Mouse (Mus musculus): Measurements from ENCODE around the gene Cish. TPM values are rescaled to one million over a fixed set of nuclear protein-coding genes. Genes with fewer than 3 reads are reported as not detected.

The Cish gene
- polyA plus RNA-seq, 1 experiment from 2014 or later, result 9.5 TPM

DNA sequence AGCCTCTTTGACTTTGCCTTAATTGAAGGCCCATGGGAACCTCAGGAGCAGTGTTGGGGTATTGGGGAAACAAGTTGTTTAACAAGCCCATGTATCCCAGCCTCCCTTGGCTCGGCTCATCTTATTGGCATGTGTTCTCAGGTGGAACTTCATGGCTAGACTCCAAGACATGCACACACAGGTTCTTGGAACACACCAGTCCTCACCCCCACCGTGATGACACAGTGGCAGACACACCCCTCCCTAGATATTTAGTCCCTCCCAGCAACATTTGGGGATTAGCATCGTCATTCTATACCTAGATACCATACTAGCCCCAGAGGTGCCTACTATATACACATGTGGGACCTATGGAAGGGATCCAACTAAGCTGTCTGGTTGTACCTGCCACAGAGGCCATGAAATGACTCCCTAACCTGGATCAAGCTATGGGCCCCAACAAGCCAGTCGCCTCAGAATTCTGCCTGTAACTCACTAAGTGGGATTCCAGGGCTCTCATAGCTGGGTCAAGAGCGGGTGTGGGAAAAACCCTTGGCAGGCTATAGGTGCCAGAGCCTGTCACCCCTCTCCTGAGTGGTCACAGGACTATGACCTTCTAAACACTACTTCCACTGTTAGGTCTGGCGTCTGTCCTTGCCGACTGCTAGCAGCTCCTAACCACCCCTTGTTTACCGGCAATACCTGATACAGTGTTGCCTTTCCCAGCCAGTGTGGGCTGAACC lies 2.4 kb downstream of the Cish start:
- H3K27ac ChIP-seq (ENCODE audit: low read length), result 0 out of 2 replicates have a peak overlapping the region, but pooled peaks have one; percentile 28
- no peaks in the 10 kb centered on the region for H3K9me3 ChIP-seq (ENCODE audit: control insufficient read depth, low read depth, low read length)
- H3K36me3 ChIP-seq (ENCODE audit: control insufficient read depth, insufficient read depth, low read length), result peaks cover 13% of the 10 kb centered on the region
- peak overlapping the region; percentile 73 for H3K4me2 ChIP-seq (replicated peaks; ENCODE audit: low read depth, low read length)
- ATAC-seq (ENCODE audit: insufficient number of reproducible peaks, insufficient read depth, low FRiP score, low read depth), result no peak
- no peaks in the 10 kb centered on the region for H3K27me3 ChIP-seq (ENCODE audit: control insufficient read depth, insufficient read depth, low read length)
- WGBS, result 70% methylated on average over 8 of the region's 8 CpGs
- H3K4me1 ChIP-seq (ENCODE audit: control insufficient read depth, insufficient read depth, low read length), result peaks cover 18% of the 10 kb centered on the region; the same call in 1 of the 2 replicates
- H3K9ac ChIP-seq (replicated peaks; ENCODE audit: low read depth, low read length), result no peak overlapping the region
- H3K4me3 ChIP-seq (ENCODE audit: low read depth, low read length), result peak overlapping the region; percentile 63; the same call in 1 of the 2 replicates

DNA sequence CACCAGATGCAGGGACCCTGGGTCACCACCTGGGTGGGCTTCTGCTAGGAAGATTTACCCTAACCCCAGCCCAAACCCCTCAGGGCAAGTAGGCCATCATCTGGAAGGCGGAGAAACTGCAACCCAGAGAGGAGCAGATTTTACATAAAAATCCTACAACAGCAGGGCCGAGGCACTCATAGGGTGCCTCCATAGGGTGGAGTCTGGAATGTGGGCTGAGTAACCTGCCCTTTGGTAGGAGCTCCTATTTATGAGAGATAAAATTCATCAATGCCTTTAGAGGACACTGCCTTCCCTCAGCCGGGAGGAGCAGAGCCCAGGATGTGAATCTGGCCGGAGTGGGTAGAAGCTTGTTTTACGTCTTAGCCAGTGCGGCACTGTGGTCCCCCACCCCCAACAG lies 3.0 kb downstream of the Cish start:
- H3K4me2 ChIP-seq (replicated peaks; ENCODE audit: low read depth, low read length), result peak overlapping the region; percentile 73
- WGBS, result 76% methylated on average over 6 of the region's 6 CpGs
- H3K9me3 ChIP-seq (ENCODE audit: control insufficient read depth, low read depth, low read length), result no peaks in the 10 kb centered on the region
- no peak overlapping the region; the same call in 1 of the 2 replicates for H3K9ac ChIP-seq (replicated peaks; ENCODE audit: low read depth, low read length)
- H3K27ac ChIP-seq (ENCODE audit: low read length), result peak overlapping the region; percentile 39; the same call in 1 of the 2 replicates
- H3K27me3 ChIP-seq (ENCODE audit: control insufficient read depth, insufficient read depth, low read length), result no peaks in the 10 kb centered on the region
- peaks cover 18% of the 10 kb centered on the region; the same call in 1 of the 2 replicates for H3K4me1 ChIP-seq (ENCODE audit: control insufficient read depth, insufficient read depth, low read length)
- ATAC-seq (ENCODE audit: insufficient number of reproducible peaks, insufficient read depth, low FRiP score, low read depth), result no peak
- peaks cover 13% of the 10 kb centered on the region for H3K36me3 ChIP-seq (ENCODE audit: control insufficient read depth, insufficient read depth, low read length)
- H3K4me3 ChIP-seq (ENCODE audit: low read depth, low read length), result no peak overlapping the region

DNA sequence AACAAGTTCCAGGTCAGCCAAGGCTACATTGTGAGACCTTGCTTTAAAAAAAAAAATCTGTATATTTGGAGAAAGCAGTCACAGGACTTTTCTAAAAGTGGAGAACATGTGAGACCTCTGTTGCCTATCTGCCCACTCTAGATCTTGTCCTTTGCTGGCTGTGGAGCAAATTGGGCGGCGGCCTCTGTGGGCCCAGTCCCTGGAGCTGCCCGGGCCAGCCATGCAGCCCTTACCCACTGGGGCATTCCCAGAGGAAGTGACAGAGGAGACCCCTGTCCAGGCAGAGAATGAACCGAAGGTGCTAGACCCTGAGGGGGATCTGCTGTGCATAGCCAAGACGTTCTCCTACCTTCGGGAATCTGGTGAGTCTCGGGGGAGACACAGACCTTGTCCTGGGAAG lies 4.0 kb downstream of the Cish start:
- H3K4me2 ChIP-seq (replicated peaks; ENCODE audit: low read depth, low read length), result no peak overlapping the region
- H3K9ac ChIP-seq (replicated peaks; ENCODE audit: low read depth, low read length), result no peak overlapping the region
- 86% methylated on average over 7 of the region's 7 CpGs for WGBS

GRCm38 (mm10) chr9:107300224-107300973 lies 4.6 kb downstream of the Cish start:
- ATAC-seq (ENCODE audit: insufficient number of reproducible peaks, insufficient read depth, low FRiP score, low read depth), result no peak
- WGBS, result 93% methylated on average over 30 of the region's 30 CpGs

More for the DNA sequence above, 4.0 kb downstream of the Cish start:
- no peaks in the 10 kb centered on the region for H3K27me3 ChIP-seq (ENCODE audit: control insufficient read depth, insufficient read depth, low read length)
- H3K36me3 ChIP-seq (ENCODE audit: control insufficient read depth, insufficient read depth, low read length), result peaks cover 13% of the 10 kb centered on the region
- H3K27ac ChIP-seq (ENCODE audit: low read length), result no peak overlapping the region
- H3K4me1 ChIP-seq (ENCODE audit: control insufficient read depth, insufficient read depth, low read length), result peaks cover 18% of the 10 kb centered on the region; the same call in 1 of the 2 replicates
- no peaks in the 10 kb centered on the region for H3K9me3 ChIP-seq (ENCODE audit: control insufficient read depth, low read depth, low read length)
- ATAC-seq (ENCODE audit: insufficient number of reproducible peaks, insufficient read depth, low FRiP score, low read depth), result no peak
- H3K4me3 ChIP-seq (ENCODE audit: low read depth, low read length), result no peak overlapping the region

GRCm38 (mm10) chr9:107301554-107302331 lies 5.9 kb downstream of the Cish start:
- no peaks in the 10 kb centered on the region for H3K9me3 ChIP-seq (ENCODE audit: control insufficient read depth, low read depth, low read length)
- peaks cover 20% of the 10 kb centered on the region; the same call in 1 of the 2 replicates for H3K4me1 ChIP-seq (ENCODE audit: control insufficient read depth, insufficient read depth, low read length)
- ATAC-seq (ENCODE audit: insufficient number of reproducible peaks, insufficient read depth, low FRiP score, low read depth), result no peak
- no peak overlapping the region for H3K4me3 ChIP-seq (ENCODE audit: low read depth, low read length)
- no peaks in the 10 kb centered on the region for H3K27me3 ChIP-seq (ENCODE audit: control insufficient read depth, insufficient read depth, low read length)
- no peak overlapping the region for H3K4me2 ChIP-seq (replicated peaks; ENCODE audit: low read depth, low read length)
- H3K27ac ChIP-seq (ENCODE audit: low read length), result no peak overlapping the region
- peaks cover 13% of the 10 kb centered on the region for H3K36me3 ChIP-seq (ENCODE audit: control insufficient read depth, insufficient read depth, low read length)
- WGBS, result 83% methylated on average over 17 of the region's 17 CpGs
- H3K9ac ChIP-seq (replicated peaks; ENCODE audit: low read depth, low read length), result no peak overlapping the region

More at GRCm38 (mm10) chr9:107300224-107300973, 4.6 kb downstream of the Cish start:
- Histone ChIP-seq H3K9me3 (ENCODE audit: control insufficient read depth, low read depth, low read length) (no peaks in the 10 kb centered on the region), H3K4me3 (ENCODE audit: low read depth, low read length) (no peak overlapping the region), H3K9ac (replicated peaks; ENCODE audit: low read depth, low read length) (no peak overlapping the region), H3K36me3 (ENCODE audit: control insufficient read depth, insufficient read depth, low read length) (peaks cover 13% of the 10 kb centered on the region), H3K4me1 (ENCODE audit: control insufficient read depth, insufficient read depth, low read length) (peaks cover 18% of the 10 kb centered on the region; the same call in 1 of the 2 replicates), H3K27ac (ENCODE audit: low read length) (no peak overlapping the region), H3K4me2 (replicated peaks; ENCODE audit: low read depth, low read length) (no peak overlapping the region), H3K27me3 (ENCODE audit: control insufficient read depth, insufficient read depth, low read length) (no peaks in the 10 kb centered on the region)

DNA sequence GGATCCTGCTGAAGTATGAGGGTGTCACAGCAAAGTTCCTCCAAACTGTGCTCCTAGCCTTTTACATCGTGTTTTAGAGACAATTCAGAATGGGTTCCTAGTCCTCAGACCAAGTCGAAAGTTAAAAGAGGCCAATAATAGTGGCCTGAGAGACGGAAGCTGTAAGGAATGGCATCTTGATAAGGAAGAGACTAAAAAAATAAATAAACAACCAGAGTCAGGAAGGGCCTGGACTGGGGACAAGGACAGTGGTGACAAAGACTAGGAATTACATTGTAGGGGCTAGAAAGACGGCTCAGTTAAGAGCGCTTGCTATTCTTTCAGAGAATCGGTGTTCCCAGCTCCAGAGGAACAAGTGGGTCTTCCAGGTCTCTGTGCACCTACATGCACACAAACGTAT lies 6.8 kb downstream of the Cish start:
- peaks cover 26% of the 10 kb centered on the region for H3K4me1 ChIP-seq (ENCODE audit: control insufficient read depth, insufficient read depth, low read length)
- H3K9ac ChIP-seq (replicated peaks; ENCODE audit: low read depth, low read length), result no peak overlapping the region
- WGBS, result 66% methylated on average over 7 of the region's 7 CpGs
- no peak overlapping the region for H3K4me2 ChIP-seq (replicated peaks; ENCODE audit: low read depth, low read length)
- peaks cover 13% of the 10 kb centered on the region for H3K36me3 ChIP-seq (ENCODE audit: control insufficient read depth, insufficient read depth, low read length)
- no peak overlapping the region for H3K4me3 ChIP-seq (ENCODE audit: low read depth, low read length)
- no peak overlapping the region for H3K27ac ChIP-seq (ENCODE audit: low read length)
- no peaks in the 10 kb centered on the region for H3K9me3 ChIP-seq (ENCODE audit: control insufficient read depth, low read depth, low read length)
- ATAC-seq (ENCODE audit: insufficient number of reproducible peaks, insufficient read depth, low FRiP score, low read depth), result no peak
- no peaks in the 10 kb centered on the region for H3K27me3 ChIP-seq (ENCODE audit: control insufficient read depth, insufficient read depth, low read length)

- Histone ChIP-seq H3K27ac (ENCODE audit: low read length) (no peak overlapping the region), H3K9me3 (ENCODE audit: control insufficient read depth, low read depth, low read length) (no peaks in the 10 kb centered on the region), H3K4me1 (ENCODE audit: control insufficient read depth, insufficient read depth, low read length) (peaks cover 27% of the 10 kb centered on the region), H3K27me3 (ENCODE audit: control insufficient read depth, insufficient read depth, low read length) (no peaks in the 10 kb centered on the region), H3K9ac (replicated peaks; ENCODE audit: low read depth, low read length) (no peak overlapping the region), H3K4me3 (ENCODE audit: low read depth, low read length) (no peak overlapping the region), H3K36me3 (ENCODE audit: control insufficient read depth, insufficient read depth, low read length) (peaks cover 13% of the 10 kb centered on the region), H3K4me2 (replicated peaks; ENCODE audit: low read depth, low read length) (no peak overlapping the region)
- WGBS, result 75% methylated on average over 9 of the region's 9 CpGs
- ATAC-seq (ENCODE audit: insufficient number of reproducible peaks, insufficient read depth, low FRiP score, low read depth), result no peak
Measured at GRCm38 (mm10) chr9:107303121-107303820, 7.4 kb downstream of the Cish start.

Measured in stomach, embryonic 14.5 days (tissue).